Mouse (Mus musculus) layer of hippocampus, postnatal 36 days (tissue): ENCODE data around the gene Gm6367. TPM values are rescaled to one million over a fixed set of nuclear protein-coding genes. Genes with fewer than 3 reads are reported as not detected.
"Not testable (repeated sequence)": the region's sequence is repeated elsewhere in the genome, so short reads cannot be mapped to it uniquely, and the experiment has no call there.

Experiments
- DNase-seq, 2 experiments: peaks; one replicate each; pipeline ENCODE4 v3.0.0; 2022
- total RNA-seq, 2 experiments: library from RNA; stranded (reverse); gene quantifications; 2 replicates each; pipeline ENCODE4 v1.2.3; 2021

Gene Gm6367
- total RNA-seq = not detected

- DNase-seq = not testable (repeated sequence)
These were observed at the start of gene Gm6367 for GRCm38 (mm10) chr5:94988326-94988725. TSS of gene Gm6367 (plus strand) at chr5:94988626.

Other genes with a start within 250 kb of the Gm6367 start
- gene Gm3183, start 123.2 kb upstream of the Gm6367 start, total RNA-seq = not detected
- gene Gm7942, start 118.3 kb downstream of the Gm6367 start, total RNA-seq = not detected
- not detected for gene Gm16513, start 194.0 kb downstream of the Gm6367 start, total RNA-seq